Comparison of ENCODE assay signal across 20 mouse cellular contexts in the genomic region with DNA sequence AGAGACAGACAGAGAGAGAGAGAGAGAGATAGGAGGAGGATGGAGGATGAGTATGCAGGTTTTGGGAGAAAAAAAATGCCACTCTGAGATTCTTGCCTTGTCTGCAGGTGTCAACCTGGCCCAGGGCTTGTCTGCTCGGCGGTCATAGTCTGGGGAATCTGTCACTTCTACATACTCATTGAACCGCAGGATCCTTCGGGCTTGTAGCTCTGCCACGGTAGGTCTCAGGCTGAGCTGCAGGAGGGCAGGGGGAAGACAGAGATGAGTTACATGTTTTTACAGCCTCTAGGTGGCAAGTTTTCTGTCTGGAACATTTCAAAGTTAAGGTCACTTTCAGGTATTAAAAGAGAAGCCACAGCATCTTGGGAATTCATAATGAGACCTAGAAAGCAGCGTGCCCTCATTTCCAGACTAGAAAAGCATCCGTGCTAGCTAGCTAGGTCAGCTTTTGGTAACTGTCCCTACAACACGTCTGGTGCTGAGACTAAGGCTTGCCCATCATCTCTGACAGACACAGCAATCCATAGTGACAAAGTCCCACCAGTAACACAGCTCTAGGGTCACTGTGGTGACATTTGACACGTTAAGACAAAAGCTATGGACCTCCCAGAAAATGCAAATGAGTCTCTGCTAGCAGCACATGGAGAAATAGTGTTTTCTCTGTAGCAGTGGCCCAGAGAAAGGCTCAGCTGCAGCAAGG. TPM values are rescaled to one million over a fixed set of nuclear protein-coding genes. Genes with fewer than 3 reads are reported as not detected.
DNase-seq lines count a peak whose midpoint lies in the region; ATAC-seq and TF ChIP-seq lines count a peak whose summit lies in the region.
"Had no signal": no experiment of that assay in that cellular context is flagged by ENCODE, and none has a peak within 500 bp of the region (broad histone marks: within the 10 kb centered on the region; RNA-seq: fewer than 3 reads in every experiment).

No protein-coding gene starts in this region.

- H3K9ac ChIP-seq in hindbrain, embryonic 14.5 days = no peak overlapping the region
- no peak overlapping the region for H3K9ac ChIP-seq in midbrain, postnatal 0 days (replicated peaks; ENCODE audit: low read length, poor library complexity, severe bottlenecking)
- H3K9ac ChIP-seq: liver, embryonic 14.5 days; neural tube, embryonic 15.5 days had no signal

- H3K4me1 ChIP-seq in hindbrain, embryonic 10.5 days (replicated peaks) = peaks cover 28% of the 10 kb centered on the region
- 0 out of 2 replicates have a peak, but pooled peaks cover 5% of the 10 kb centered on the region for H3K4me1 ChIP-seq in hindbrain, embryonic 14.5 days (replicated peaks; ENCODE audit: control insufficient read depth, insufficient read depth, low read length)
- H3K4me1 ChIP-seq in midbrain, postnatal 0 days (ENCODE audit: insufficient read depth, low read length) = no peaks in the 10 kb centered on the region
- H3K4me1 ChIP-seq: neural tube, embryonic 15.5 days had no signal

- no peak overlapping the region for H3K4me3 ChIP-seq in hindbrain, embryonic 10.5 days
- H3K4me3 ChIP-seq in hindbrain, embryonic 14.5 days (replicated peaks; ENCODE audit: low read length) = no peak overlapping the region
- no peak overlapping the region for H3K4me3 ChIP-seq in midbrain, postnatal 0 days (ENCODE audit: low read depth, low read length)
- H3K4me3 ChIP-seq in layer of hippocampus, adult 2 months = no peak overlapping the region
- H3K4me3 ChIP-seq: neural tube, embryonic 15.5 days had no signal

- no peaks in the 10 kb centered on the region for H3K9me3 ChIP-seq in hindbrain, embryonic 10.5 days
- no peaks in the 10 kb centered on the region for H3K9me3 ChIP-seq in hindbrain, embryonic 14.5 days (ENCODE audit: control insufficient read depth, low read length)
- H3K9me3 ChIP-seq in midbrain, postnatal 0 days (ENCODE audit: low read length) = no peaks in the 10 kb centered on the region
- H3K9me3 ChIP-seq: neural tube, embryonic 15.5 days had no signal

- H3K4me2 ChIP-seq in hindbrain, embryonic 14.5 days (replicated peaks) = no peak overlapping the region
- no peak overlapping the region for H3K4me2 ChIP-seq in midbrain, postnatal 0 days (ENCODE audit: low read depth, low read length, poor library complexity, severe bottlenecking)
- H3K4me2 ChIP-seq: neural tube, embryonic 15.5 days had no signal

- no peak for TF ChIP-seq CTCF in midbrain, postnatal 0 days (IDR thresholded peaks at IDR 0.05)
- TF ChIP-seq CTCF in layer of hippocampus, adult 2 months (conservative IDR thresholded peaks at IDR 0.05) = no peak

- 43% methylated on average over 9 of the region's 9 CpGs for WGBS in hindbrain, embryonic 10.5 days
- 32% methylated on average over 9 of the region's 9 CpGs for WGBS in hindbrain, embryonic 14.5 days
- 44% methylated on average over 9 of the region's 9 CpGs for WGBS in midbrain, postnatal 0 days

- peak; percentile 10 for DNase-seq in cerebellum, adult 9-11 months
- no peak for DNase-seq in cerebellum, adult 11 months
- peak; percentile 35 for DNase-seq in hindbrain, embryonic 10.5 days (ENCODE audit: low spot score)
- no peak for DNase-seq in hindbrain, embryonic 14.5 days (ENCODE audit: low spot score)
- peak; percentile 23 for DNase-seq in embryo, embryonic 10 days (ENCODE audit: low spot score)
- peak; percentile 5 for DNase-seq in midbrain, postnatal 0 days (ENCODE audit: low spot score)
- DNase-seq in layer of hippocampus, adult 2 months (ENCODE audit: low spot score in 2 of 2) = no peak
- DNase-seq in spleen, adult 12 weeks (ENCODE audit: low spot score) = no peak
- DNase-seq: adrenal gland, adult 8-10 months; kidney, adult 9 months; lung, postnatal 36 days; right cerebral cortex, adult 18-20 months had no signal

- no peaks in the 10 kb centered on the region for H3K27me3 ChIP-seq in hindbrain, embryonic 10.5 days (ENCODE audit: insufficient read depth, poor library complexity, severe bottlenecking)
- no peaks in the 10 kb centered on the region for H3K27me3 ChIP-seq in hindbrain, embryonic 14.5 days (ENCODE audit: control insufficient read depth, insufficient read depth, low read length)
- no peaks in the 10 kb centered on the region for H3K27me3 ChIP-seq in midbrain, postnatal 0 days (ENCODE audit: insufficient read depth, low read length)
- H3K27me3 ChIP-seq: neural tube, embryonic 15.5 days had no signal

- peak overlapping the region; percentile 73 for H3K27ac ChIP-seq in hindbrain, embryonic 10.5 days
- no peak overlapping the region for H3K27ac ChIP-seq in hindbrain, embryonic 14.5 days
- H3K27ac ChIP-seq in midbrain, postnatal 0 days (ENCODE audit: low read depth, low read length) = no peak overlapping the region
- H3K27ac ChIP-seq in layer of hippocampus, adult 2 months = no peak overlapping the region
- H3K27ac ChIP-seq: liver, embryonic 14.5 days; neural tube, embryonic 15.5 days had no signal

- ATAC-seq in hindbrain, embryonic 14.5 days (ENCODE audit: low FRiP score) = no peak; the same call in 1 of the 2 replicates
- no peak for ATAC-seq in midbrain, postnatal 0 days (ENCODE audit: low FRiP score)

- 0 out of 2 replicates have a peak, but pooled peaks cover 6% of the 10 kb centered on the region for H3K36me3 ChIP-seq in hindbrain, embryonic 10.5 days
- H3K36me3 ChIP-seq in hindbrain, embryonic 14.5 days (replicated peaks; ENCODE audit: control insufficient read depth, insufficient read depth) = no peaks in the 10 kb centered on the region
- H3K36me3 ChIP-seq in midbrain, postnatal 0 days (ENCODE audit: insufficient read depth, low read length) = no peaks in the 10 kb centered on the region
- H3K36me3 ChIP-seq: neural tube, embryonic 15.5 days had no signal

RNA-seq across cellular contexts. Expression of gene Ltv1, which starts 39.6 kb away (rescaled TPM):
- polyA plus RNA-seq in hindbrain, embryonic 10.5 days (2016; fragmentation: Nextera tagmentation; extraction: Ambion mirVana) = 56.2 and 66.4 TPM in 2 replicates
- polyA plus RNA-seq in hindbrain, embryonic 14.5 days (2014; fragmentation: Nextera tagmentation; extraction: Ambion mirVana) = 30.5 and 34.9 TPM in 2 replicates
- 13.3 and 15.6 TPM in 2 replicates for total RNA-seq in midbrain, postnatal 0 days (2014; rRNA removed)
- polyA plus RNA-seq in midbrain, postnatal 0 days (2015; fragmentation: Nextera tagmentation; extraction: Ambion mirVana) = 23.5 and 24.5 TPM in 2 replicates
- total RNA-seq in layer of hippocampus, adult 2 months (2021) = 10 to 100 TPM; 19.6 to 24.5 TPM

RNA-seq across cellular contexts. Expression of gene Zc2hc1b, which starts 54.8 kb away (rescaled TPM):
- polyA plus RNA-seq in hindbrain, embryonic 10.5 days (2016; fragmentation: Nextera tagmentation; extraction: Ambion mirVana) = not detected in 2 replicates
- not detected in 2 replicates for polyA plus RNA-seq in hindbrain, embryonic 14.5 days (2014; fragmentation: Nextera tagmentation; extraction: Ambion mirVana)
- total RNA-seq in midbrain, postnatal 0 days (2014; rRNA removed) = not detected in 2 replicates
- polyA plus RNA-seq in midbrain, postnatal 0 days (2015; fragmentation: Nextera tagmentation; extraction: Ambion mirVana) = not detected in 2 replicates
- total RNA-seq in layer of hippocampus, adult 2 months (2021) = not detected
- total RNA-seq: adrenal gland, adult 8-10 months; gastrocnemius, adult 8-10 months; layer of hippocampus, postnatal 10 days had no signal
- polyA plus RNA-seq: embryonic facial prominence, embryonic 11.5 days; limb, embryonic 11.5 days; liver, embryonic 14.5 days; neural tube, embryonic 15.5 days; spleen, adult 2 months; urinary bladder, adult 2 months had no signal

Comparison
In these comparisons a context has a peak if more than half of its experiments do, and no peak if none do; other contexts are left out.
1. DNase-seq: peak in cerebellum, adult 9-11 months (single experiment), hindbrain, embryonic 10.5 days (single experiment), embryo, embryonic 10 days (single experiment) and midbrain, postnatal 0 days (single experiment); none in cerebellum, adult 11 months (single experiment), hindbrain, embryonic 14.5 days (single experiment), layer of hippocampus, adult 2 months (0 of 2) and spleen, adult 12 weeks (single experiment).